Mouse (Mus musculus): ENCODE measurements around the gene Mc1r. TPM values are rescaled to one million over a fixed set of nuclear protein-coding genes. Genes with fewer than 3 reads are reported as not detected.
"Not testable (repeated sequence)": the region's sequence is repeated elsewhere in the genome, so short reads cannot be mapped to it uniquely, and the experiment has no call there.

The Mc1r gene
- polyA plus RNA-seq, 2 experiments: 0.05 to 0.06 TPM

GRCm38 (mm10) chr8:123432381-123432780 is 25.5 kb downstream of the Mc1r start:
- DNase-seq (ENCODE audit: low spot score) (no peak), ATAC-seq (ENCODE audit: low FRiP score, low read depth) (no peak)
- Histone ChIP-seq H3K4me3 (replicated peaks; ENCODE audit: low read length) (no peak overlapping the region), H3K27ac (replicated peaks; ENCODE audit: low read depth, low read length) (no peak overlapping the region), H3K4me2 (replicated peaks; ENCODE audit: low read depth, low read length, severe bottlenecking) (no peak overlapping the region), H3K9ac (ENCODE audit: low read depth, low read length, severe bottlenecking) (no peak overlapping the region), H3K4me1 (ENCODE audit: control insufficient read depth, insufficient read depth, low read length) (no peaks in the 10 kb centered on the region), H3K9me3 (ENCODE audit: control insufficient read depth, low read length) (peaks cover 28% of the 10 kb centered on the region), H3K27me3 (ENCODE audit: control insufficient read depth, insufficient read depth, low read length) (no peaks in the 10 kb centered on the region), H3K36me3 (ENCODE audit: control insufficient read depth, insufficient read depth, low read length) (no peaks in the 10 kb centered on the region)
- TF ChIP-seq POLR2A (IDR thresholded peaks at IDR 0.05; ENCODE audit: borderline replicate concordance, extremely low read depth, insufficient read depth, insufficient read length): no peak
- 97% methylated on average over 16 of the region's 16 CpGs for WGBS

GRCm38 (mm10) chr8:123433241-123433974 is 26.5 kb downstream of the Mc1r start:
- H3K4me3 ChIP-seq (replicated peaks; ENCODE audit: low read length); H3K27me3 ChIP-seq (ENCODE audit: control insufficient read depth, insufficient read depth, low read length); ATAC-seq (ENCODE audit: low FRiP score, low read depth); H3K4me1 ChIP-seq (ENCODE audit: control insufficient read depth, insufficient read depth, low read length); H3K27ac ChIP-seq (replicated peaks; ENCODE audit: low read depth, low read length); H3K9ac ChIP-seq (ENCODE audit: low read depth, low read length, severe bottlenecking); H3K4me2 ChIP-seq (replicated peaks; ENCODE audit: low read depth, low read length, severe bottlenecking); DNase-seq (ENCODE audit: low spot score); H3K36me3 ChIP-seq (ENCODE audit: control insufficient read depth, insufficient read depth, low read length): not testable (repeated sequence)
- H3K9me3 ChIP-seq (ENCODE audit: control insufficient read depth, low read length): peaks cover 17% of the 10 kb centered on the region
- WGBS: 98% methylated on average over 35 of the region's 47 CpGs

GRCm38 (mm10) chr8:123441788-123442187 is 34.9 kb downstream of the Mc1r start:
- H3K36me3 ChIP-seq (ENCODE audit: control insufficient read depth, insufficient read depth, low read length): 0 out of 2 replicates have a peak, but pooled peaks cover 5% of the 10 kb centered on the region
- H3K4me2 ChIP-seq (replicated peaks; ENCODE audit: low read depth, low read length, severe bottlenecking): no peak overlapping the region
- H3K4me3 ChIP-seq (replicated peaks; ENCODE audit: low read length): no peak overlapping the region
- no peaks in the 10 kb centered on the region for H3K27me3 ChIP-seq (ENCODE audit: control insufficient read depth, insufficient read depth, low read length)
- TF ChIP-seq POLR2A (IDR thresholded peaks at IDR 0.05; ENCODE audit: borderline replicate concordance, extremely low read depth, insufficient read depth, insufficient read length): no peak
- no peaks in the 10 kb centered on the region for H3K9me3 ChIP-seq (ENCODE audit: control insufficient read depth, low read length)
- ATAC-seq (ENCODE audit: low FRiP score, low read depth): no peak
- H3K4me1 ChIP-seq (ENCODE audit: control insufficient read depth, insufficient read depth, low read length): peaks cover 8% of the 10 kb centered on the region; the same call in 1 of the 2 replicates
- no peak overlapping the region for H3K27ac ChIP-seq (replicated peaks; ENCODE audit: low read depth, low read length)
- WGBS: 97% methylated on average over 2 of the region's 2 CpGs
- DNase-seq (ENCODE audit: low spot score): no peak
- H3K9ac ChIP-seq (ENCODE audit: low read depth, low read length, severe bottlenecking): no peak overlapping the region

GRCm38 (mm10) chr8:123442351-123442750 is 35.4 kb downstream of the Mc1r start:
- H3K27me3 ChIP-seq (ENCODE audit: control insufficient read depth, insufficient read depth, low read length): no peaks in the 10 kb centered on the region
- no peaks in the 10 kb centered on the region for H3K9me3 ChIP-seq (ENCODE audit: control insufficient read depth, low read length)
- H3K27ac ChIP-seq (replicated peaks; ENCODE audit: low read depth, low read length): no peak overlapping the region
- H3K4me3 ChIP-seq (replicated peaks; ENCODE audit: low read length): peak overlapping the region; percentile 63; the same call in 1 of the 2 replicates
- 0 out of 2 replicates have a peak, but pooled peaks cover 5% of the 10 kb centered on the region for H3K36me3 ChIP-seq (ENCODE audit: control insufficient read depth, insufficient read depth, low read length)
- 72% methylated on average over 5 of the region's 5 CpGs for WGBS
- no peak for DNase-seq (ENCODE audit: low spot score)
- TF ChIP-seq POLR2A (IDR thresholded peaks at IDR 0.05; ENCODE audit: borderline replicate concordance, extremely low read depth, insufficient read depth, insufficient read length): no peak
- no peak for ATAC-seq (ENCODE audit: low FRiP score, low read depth)
- 0 out of 2 replicates have a peak overlapping the region, but pooled peaks have one; percentile 86 for H3K9ac ChIP-seq (ENCODE audit: low read depth, low read length, severe bottlenecking)
- H3K4me2 ChIP-seq (replicated peaks; ENCODE audit: low read depth, low read length, severe bottlenecking): peak overlapping the region; percentile 65; the same call in 1 of the 2 replicates
- peaks cover 8% of the 10 kb centered on the region; the same call in 1 of the 2 replicates for H3K4me1 ChIP-seq (ENCODE audit: control insufficient read depth, insufficient read depth, low read length)

GRCm38 (mm10) chr8:123442871-123443575 is 36.1 kb downstream of the Mc1r start:
- peak overlapping the region; percentile 63 for H3K4me3 ChIP-seq (replicated peaks; ENCODE audit: low read length)
- TF ChIP-seq POLR2A (IDR thresholded peaks at IDR 0.05; ENCODE audit: borderline replicate concordance, extremely low read depth, insufficient read depth, insufficient read length): no peak
- H3K4me1 ChIP-seq (ENCODE audit: control insufficient read depth, insufficient read depth, low read length): peaks cover 8% of the 10 kb centered on the region; the same call in 1 of the 2 replicates
- no peaks in the 10 kb centered on the region for H3K9me3 ChIP-seq (ENCODE audit: control insufficient read depth, low read length)
- ATAC-seq (ENCODE audit: low FRiP score, low read depth) (peak; percentile 95), DNase-seq (ENCODE audit: low spot score) (peak; percentile 92)
- WGBS: 1% methylated on average over 39 of the region's 41 CpGs
- peak overlapping the region; percentile 65 for H3K27ac ChIP-seq (replicated peaks; ENCODE audit: low read depth, low read length)
- H3K36me3 ChIP-seq (ENCODE audit: control insufficient read depth, insufficient read depth, low read length): 0 out of 2 replicates have a peak, but pooled peaks cover 5% of the 10 kb centered on the region
- H3K9ac ChIP-seq (ENCODE audit: low read depth, low read length, severe bottlenecking): peak overlapping the region; percentile 86
- no peaks in the 10 kb centered on the region for H3K27me3 ChIP-seq (ENCODE audit: control insufficient read depth, insufficient read depth, low read length)
- H3K4me2 ChIP-seq (replicated peaks; ENCODE audit: low read depth, low read length, severe bottlenecking): peak overlapping the region; percentile 65

Measured in limb, embryonic 14.5 days (tissue).